Mouse (Mus musculus) liver, embryonic 12.5 days (tissue): ENCODE results near the gene Tmco5. TPM values are rescaled to one million over a fixed set of nuclear protein-coding genes. Genes with fewer than 3 reads are reported as not detected.

Experiments used
- ATAC-seq: fragments of 200-750 bp; cut with Nextera tagmentation; 2 replicates; pipeline ENCODE4 v1.8.0; 2017; ENCODE audit warnings: moderate number of reproducible peaks, mild to moderate bottlenecking, moderate library complexity
- H3K27ac ChIP-seq: fragments of 300-500 bp; sonication (generic); 2 replicates; pipeline ENCODE4 v1.5.1; 2016; ENCODE audit warnings: mild to moderate bottlenecking
- H3K27me3 ChIP-seq: fragments of 300-500 bp; sonication (generic); replicated peaks from 2 replicates; pipeline ENCODE4 v1.6.1; 2016; ENCODE audit warnings: mild to moderate bottlenecking, moderate library complexity
- H3K36me3 ChIP-seq: fragments of 300-500 bp; sonication (generic); 2 replicates; pipeline ENCODE4 v1.6.1; 2016; ENCODE audit warnings: mild to moderate bottlenecking, moderate library complexity
- H3K4me1 ChIP-seq: fragments of 300-500 bp; sonication (generic); 2 replicates; pipeline ENCODE4 v1.6.1; 2016
- H3K4me2 ChIP-seq: fragments of 300-500 bp; sonication (generic); 2 replicates; pipeline ENCODE4 v1.6.1; 2016; ENCODE audit warnings: mild to moderate bottlenecking, moderate library complexity
- H3K4me3 ChIP-seq: fragments of 300-500 bp; sonication (generic); 2 replicates; pipeline ENCODE4 v1.5.1; 2016; ENCODE audit warnings: mild to moderate bottlenecking, moderate library complexity
- H3K9ac ChIP-seq: fragments of 300-500 bp; sonication (generic); 2 replicates; pipeline ENCODE4 v1.6.1; 2016; ENCODE audit warnings: mild to moderate bottlenecking, moderate library complexity
- H3K9me3 ChIP-seq: fragments of 300-500 bp; sonication (generic); replicated peaks from 2 replicates; pipeline ENCODE4 v1.6.1; 2016; ENCODE audit warnings: mild to moderate bottlenecking, moderate library complexity
- WGBS: fragments of 180-500 bp; shearing (Covaris S2); methylation state at CpG from one replicate; pipeline ENCODE4 v1.1.7; 2016; ENCODE audit not compliant: insufficient replicate concordance; 5-methylcytosine and 5-hydroxymethylcytosine counted together
- polyA plus RNA-seq: library from polyadenylated mRNA; unstranded; fragments of >200 nt; fragmentation: Nextera tagmentation; extraction: Ambion mirVana; gene quantifications from 2 replicates; pipeline ENCODE4 v1.2.1, GENCODE M21; 2016

Tmco5 gene
- polyA plus RNA-seq, 1 experiment from 2014 or later = not detected

DNA sequence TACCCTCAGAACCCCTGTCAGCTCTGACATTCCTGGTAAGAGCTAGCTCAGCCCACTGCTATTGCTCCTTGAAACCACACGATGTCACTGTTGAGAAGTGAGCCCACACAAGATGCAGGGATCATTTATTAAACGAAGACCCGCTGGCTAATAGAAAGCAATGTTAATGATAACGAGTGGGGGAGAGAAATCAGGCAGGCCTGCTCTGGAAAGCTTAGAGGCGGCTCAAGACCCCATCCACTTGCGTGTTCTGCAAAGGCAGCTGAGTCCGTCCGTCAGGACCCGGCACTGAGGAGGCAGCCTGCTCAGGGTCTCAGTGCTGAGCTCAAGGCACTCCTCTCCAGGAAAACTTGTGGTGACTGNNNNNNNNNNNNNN is 15.5 kb downstream of the Tmco5 start:
- Histone ChIP-seq H3K27ac (no peak overlapping the region), H3K27me3 (no peaks in the 10 kb centered on the region; the same call in 1 of the 2 replicates), H3K9ac (no peak overlapping the region), H3K4me3 (no peak overlapping the region), H3K36me3 (no peaks in the 10 kb centered on the region), H3K9me3 (no peaks in the 10 kb centered on the region), H3K4me1 (no peaks in the 10 kb centered on the region), H3K4me2 (peak overlapping the region; percentile 45)
- peak; percentile 32; the same call in 1 of the 2 replicates for ATAC-seq
- 3% methylated on average over 9 of the region's 9 CpGs for WGBS

DNA sequence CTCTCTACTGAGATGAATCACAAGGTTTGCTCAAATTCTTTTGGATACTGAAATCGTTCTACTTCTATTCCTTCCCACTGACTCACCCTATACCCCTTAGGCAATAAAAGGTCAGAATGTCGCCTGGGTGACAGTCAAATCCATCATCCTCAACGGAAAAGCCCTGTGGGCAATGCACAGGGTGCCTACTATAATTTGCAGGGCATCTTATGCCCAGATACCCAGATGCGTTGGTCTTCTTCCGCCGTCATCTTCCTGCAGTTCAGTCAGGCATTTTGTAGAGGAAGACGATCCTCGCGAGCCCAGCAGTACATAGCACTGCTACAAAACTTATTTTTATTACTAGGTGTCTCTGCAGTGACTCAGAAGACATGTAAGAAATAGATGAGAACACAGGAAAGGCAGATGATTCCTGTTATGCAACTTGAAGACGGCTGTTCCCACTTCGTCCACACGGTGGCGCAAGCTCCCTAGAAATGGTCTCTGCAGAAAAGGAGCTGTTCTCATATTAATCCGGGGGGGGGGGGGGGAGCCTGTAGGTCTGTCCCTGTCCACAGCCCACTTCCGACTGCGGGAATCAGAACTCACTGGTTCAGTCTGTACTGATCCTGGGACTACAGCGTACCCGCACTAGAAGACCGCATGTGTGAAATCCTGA is 21.3 kb downstream of the Tmco5 start:
- Histone ChIP-seq H3K4me3 (peak overlapping the region; percentile 21), H3K4me2 (peak overlapping the region; percentile 55), H3K9ac (no peak overlapping the region)

DNA sequence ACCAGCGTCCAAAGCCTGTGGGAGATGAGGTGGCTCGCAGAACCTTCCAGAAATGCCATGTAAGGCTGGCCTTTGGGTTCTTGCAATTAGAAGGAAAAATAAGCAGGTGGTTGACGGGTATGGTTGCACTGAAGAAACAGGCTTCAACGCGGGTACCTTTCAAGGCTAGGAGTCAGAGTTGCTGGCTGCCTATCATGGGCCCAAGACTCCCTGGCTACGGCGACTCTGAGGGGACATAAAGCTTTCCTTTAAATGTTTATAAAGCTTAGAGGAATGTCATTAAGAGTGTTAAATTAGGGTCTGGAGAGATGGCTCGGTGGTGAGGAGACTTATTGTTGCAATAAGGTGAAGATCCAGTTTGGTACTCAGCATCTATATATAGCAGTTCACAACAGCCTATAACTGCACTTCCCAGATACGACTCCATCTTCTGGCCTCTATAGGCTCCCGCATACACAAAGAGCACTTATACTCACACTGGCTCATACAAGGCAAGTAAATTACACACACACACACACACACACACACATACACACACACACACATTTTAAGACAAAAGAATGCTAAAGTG is 21.9 kb downstream of the Tmco5 start:
- no peaks in the 10 kb centered on the region for H3K27me3 ChIP-seq
- peak overlapping the region; percentile 55 for H3K4me2 ChIP-seq
- ATAC-seq = no peak
- 34% methylated on average over 10 of the region's 10 CpGs for WGBS
- no peak overlapping the region for H3K9ac ChIP-seq
- H3K27ac ChIP-seq = no peak overlapping the region
- no peaks in the 10 kb centered on the region for H3K4me1 ChIP-seq
- H3K9me3 ChIP-seq = no peaks in the 10 kb centered on the region
- H3K4me3 ChIP-seq = peak overlapping the region; percentile 21
- no peaks in the 10 kb centered on the region for H3K36me3 ChIP-seq

More for the DNA sequence above, 21.3 kb downstream of the Tmco5 start:
- H3K27ac ChIP-seq = no peak overlapping the region
- H3K27me3 ChIP-seq = no peaks in the 10 kb centered on the region
- H3K36me3 ChIP-seq = no peaks in the 10 kb centered on the region
- H3K4me1 ChIP-seq = no peaks in the 10 kb centered on the region
- no peaks in the 10 kb centered on the region for H3K9me3 ChIP-seq
- ATAC-seq = 0 out of 2 replicates have a peak, but pooled peaks have one; percentile 30
- 12% methylated on average over 19 of the region's 19 CpGs for WGBS

DNA sequence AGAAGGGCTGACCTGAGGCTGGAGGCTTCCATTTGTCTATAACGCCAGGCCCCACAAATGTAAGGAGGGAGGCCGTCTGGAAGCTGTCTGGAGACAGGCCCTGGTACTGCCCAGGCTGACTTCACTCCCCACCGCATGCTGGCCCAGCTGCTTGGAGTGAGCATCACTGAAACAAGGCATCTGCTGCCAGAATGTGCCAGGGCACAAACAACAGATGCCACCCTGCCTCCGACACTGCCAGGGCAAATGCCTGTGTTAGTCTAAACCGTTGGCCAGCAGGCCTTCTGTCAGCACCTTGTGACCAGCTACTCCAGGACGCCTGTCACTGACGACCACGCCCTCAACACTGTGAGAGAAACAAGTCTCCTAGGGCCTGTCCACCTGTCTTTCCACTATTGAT is 29.8 kb downstream of the Tmco5 start:
- H3K27ac ChIP-seq = no peak overlapping the region
- H3K27me3 ChIP-seq = no peaks in the 10 kb centered on the region
- no peaks in the 10 kb centered on the region for H3K36me3 ChIP-seq
- no peaks in the 10 kb centered on the region for H3K4me1 ChIP-seq
- H3K4me2 ChIP-seq = no peak overlapping the region
- H3K9ac ChIP-seq = no peak overlapping the region
- H3K9me3 ChIP-seq = no peaks in the 10 kb centered on the region
- no peak overlapping the region for H3K4me3 ChIP-seq
- ATAC-seq = no peak
- 68% methylated on average over 8 of the region's 8 CpGs for WGBS

DNA sequence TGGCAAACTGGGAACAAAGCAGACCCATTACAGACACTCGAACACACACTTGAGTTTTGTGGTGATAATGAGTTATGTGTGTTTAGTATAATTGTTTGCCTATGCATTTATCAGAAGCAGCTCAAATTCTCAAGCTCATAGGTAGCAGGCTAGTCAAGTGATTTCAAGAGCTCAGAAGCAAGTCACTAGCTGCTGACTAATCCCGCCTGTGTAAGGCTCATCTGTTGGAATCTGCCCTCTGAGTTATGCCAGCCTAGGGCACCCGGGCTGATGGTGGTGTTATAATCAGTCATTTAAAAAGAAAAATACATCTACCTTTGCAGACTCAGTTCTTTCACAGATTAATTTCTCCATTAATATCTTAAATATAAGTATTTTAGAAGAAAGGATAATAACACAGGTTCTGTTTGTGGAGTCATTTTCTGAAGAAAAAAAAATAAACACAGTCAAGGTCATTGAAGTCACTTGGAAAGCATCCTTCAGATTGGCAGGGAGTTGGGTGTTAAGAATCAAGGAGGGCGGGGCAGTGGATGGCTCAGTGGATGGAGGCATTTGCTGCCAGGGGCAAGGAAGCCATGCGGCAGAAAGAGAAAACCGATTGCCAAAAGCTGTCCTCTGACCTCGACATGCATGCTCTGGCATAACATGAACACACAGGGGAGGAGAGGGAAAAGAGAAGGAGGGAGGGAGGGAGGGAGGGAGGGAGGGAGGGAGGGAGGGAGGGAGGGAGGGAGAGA is 34.0 kb downstream of the Tmco5 start:
- 60% methylated on average over 7 of the region's 7 CpGs for WGBS
- Histone ChIP-seq H3K4me3 (no peak overlapping the region), H3K4me1 (no peaks in the 10 kb centered on the region), H3K27me3 (no peaks in the 10 kb centered on the region), H3K36me3 (no peaks in the 10 kb centered on the region), H3K4me2 (no peak overlapping the region), H3K27ac (no peak overlapping the region), H3K9ac (no peak overlapping the region), H3K9me3 (no peaks in the 10 kb centered on the region)
- ATAC-seq = no peak

DNA sequence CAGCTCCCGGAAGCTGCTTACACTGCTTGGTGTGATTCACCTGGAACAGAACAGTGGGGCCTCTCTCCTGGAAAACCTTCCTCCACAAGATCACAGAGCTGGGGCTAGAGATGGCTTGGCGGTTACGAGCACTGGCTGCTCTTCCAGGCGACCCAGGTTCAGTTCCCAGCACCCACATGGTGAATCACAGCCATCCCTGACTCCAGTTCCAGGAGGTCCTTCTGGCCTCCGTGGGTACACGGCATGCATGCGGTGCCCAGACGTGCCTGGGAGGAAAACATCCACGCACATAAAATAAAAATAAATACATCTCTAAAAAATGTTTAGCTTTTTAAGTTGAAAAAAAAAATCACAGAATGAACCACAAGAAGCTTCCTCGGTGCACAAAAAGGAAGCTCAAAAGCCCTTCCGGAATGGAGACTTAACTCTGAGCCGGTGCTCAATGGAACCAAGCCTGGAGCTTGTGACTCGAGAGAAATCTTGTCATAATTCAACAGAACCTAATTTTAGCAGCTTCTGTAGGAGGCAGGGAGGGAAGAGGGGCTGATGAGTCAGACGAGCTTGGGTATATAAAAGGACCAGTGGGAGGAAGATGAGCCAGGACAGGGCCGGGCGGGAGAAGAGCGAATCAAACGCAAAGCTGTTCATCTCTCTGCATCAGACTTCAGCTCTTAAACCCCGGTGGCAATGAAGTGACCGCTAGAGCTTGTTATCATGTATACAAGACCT is 35.4 kb downstream of the Tmco5 start:
- no peak overlapping the region for H3K27ac ChIP-seq
- no peaks in the 10 kb centered on the region for H3K9me3 ChIP-seq
- H3K4me3 ChIP-seq = no peak overlapping the region
- H3K27me3 ChIP-seq = no peaks in the 10 kb centered on the region
- ATAC-seq = no peak
- H3K36me3 ChIP-seq = no peaks in the 10 kb centered on the region
- no peaks in the 10 kb centered on the region for H3K4me1 ChIP-seq
- H3K9ac ChIP-seq = no peak overlapping the region
- WGBS = 65% methylated on average over 20 of the region's 20 CpGs
- no peak overlapping the region for H3K4me2 ChIP-seq

DNA sequence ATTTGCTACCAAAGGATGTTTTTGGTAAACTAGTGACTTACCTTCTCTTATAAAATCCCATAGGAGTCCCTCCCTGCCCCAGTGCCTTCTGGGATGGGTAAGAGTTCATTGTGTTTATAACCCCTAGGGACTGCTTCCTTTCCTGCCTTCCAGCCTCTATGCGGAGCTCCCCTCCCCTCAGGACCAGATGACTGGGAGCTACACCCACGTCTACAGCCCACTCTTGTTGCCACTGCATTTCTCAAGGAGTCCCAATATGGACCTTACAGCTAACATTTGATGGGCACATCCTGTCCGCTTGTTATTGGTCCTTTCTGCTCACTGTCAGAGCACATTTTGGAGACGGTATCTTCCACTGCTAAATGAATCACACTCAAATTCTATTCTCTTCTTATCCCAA is 36.1 kb downstream of the Tmco5 start:
- Histone ChIP-seq H3K36me3 (no peaks in the 10 kb centered on the region), H3K4me3 (no peak overlapping the region), H3K27ac (no peak overlapping the region), H3K4me2 (no peak overlapping the region), H3K9me3 (no peaks in the 10 kb centered on the region), H3K4me1 (no peaks in the 10 kb centered on the region), H3K9ac (no peak overlapping the region), H3K27me3 (no peaks in the 10 kb centered on the region)
- no peak for ATAC-seq
- 67% methylated on average over 4 of the region's 4 CpGs for WGBS

DNA sequence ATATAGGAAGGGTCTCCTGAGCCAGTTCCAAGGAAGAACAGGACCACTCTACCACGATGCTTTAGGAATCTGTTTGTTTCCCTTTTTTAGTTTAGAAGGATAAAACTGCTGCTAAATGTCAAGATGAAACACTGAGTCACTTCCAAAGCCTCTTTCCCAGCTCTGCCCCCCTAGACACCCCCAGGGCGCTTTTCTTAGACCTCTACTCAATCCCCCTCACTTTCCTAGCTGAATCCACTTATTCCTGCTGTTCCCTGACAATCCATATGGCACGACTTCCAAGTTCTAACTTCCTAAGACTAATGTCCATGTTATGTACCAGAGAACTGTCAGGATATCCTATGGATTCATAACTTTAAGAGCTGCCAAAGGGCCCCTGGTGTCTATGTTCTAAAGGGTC is 40.1 kb downstream of the Tmco5 start:
- Histone ChIP-seq H3K4me3 (no peak overlapping the region), H3K9me3 (0 out of 2 replicates have a peak, but pooled peaks cover 2% of the 10 kb centered on the region), H3K27me3 (no peaks in the 10 kb centered on the region), H3K27ac (no peak overlapping the region), H3K36me3 (no peaks in the 10 kb centered on the region), H3K4me2 (no peak overlapping the region), H3K9ac (no peak overlapping the region), H3K4me1 (no peaks in the 10 kb centered on the region)
- 49% methylated on average over 3 of the region's 3 CpGs for WGBS
- no peak for ATAC-seq

DNA sequence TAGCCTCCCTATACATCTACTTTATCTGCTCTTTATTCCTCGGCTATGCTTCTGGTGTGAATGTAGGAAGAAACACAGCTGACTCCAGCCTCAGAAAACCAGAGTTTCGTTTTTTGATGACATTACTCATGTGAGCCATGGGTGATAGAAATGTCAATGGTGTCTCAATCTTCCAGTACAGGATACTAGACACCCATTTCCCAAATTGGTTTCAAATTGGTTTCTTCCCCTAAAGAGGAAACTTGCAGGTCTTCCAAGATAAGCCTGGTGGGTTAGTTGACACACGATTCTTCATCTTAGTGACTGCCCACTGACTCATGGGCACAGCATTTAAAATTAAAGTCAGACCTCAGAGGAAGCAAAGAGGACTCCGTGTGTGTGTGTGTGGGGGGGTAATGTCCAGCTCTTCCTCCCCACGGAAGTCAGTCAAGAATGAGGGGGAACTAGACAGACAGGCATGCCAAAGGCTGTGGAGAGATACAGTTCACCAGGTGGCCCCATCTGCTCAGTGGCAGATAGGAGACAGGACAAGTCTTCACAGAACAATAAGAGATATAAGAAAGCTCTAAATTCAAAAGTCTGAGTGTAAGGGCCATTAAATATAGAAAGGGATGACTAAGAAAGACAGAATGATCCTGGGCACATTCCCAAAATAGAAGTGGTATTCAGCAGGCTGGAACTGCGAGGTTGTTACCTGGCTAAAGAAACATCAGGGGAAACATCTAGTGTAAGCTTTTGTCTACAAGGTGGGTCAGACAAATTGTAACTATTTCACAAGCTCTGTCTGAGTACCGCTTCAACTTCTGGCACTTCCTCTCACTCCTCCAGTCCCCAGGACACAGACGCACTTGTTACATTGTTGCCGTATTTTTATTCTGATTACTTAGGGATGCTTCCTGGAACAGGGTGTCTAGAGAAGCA is 44.3 kb downstream of the Tmco5 start:
- Histone ChIP-seq H3K4me1 (no peaks in the 10 kb centered on the region), H3K27me3 (no peaks in the 10 kb centered on the region), H3K9me3 (0 out of 2 replicates have a peak, but pooled peaks cover 2% of the 10 kb centered on the region), H3K27ac (no peak overlapping the region), H3K36me3 (no peaks in the 10 kb centered on the region), H3K4me2 (no peak overlapping the region), H3K9ac (no peak overlapping the region), H3K4me3 (no peak overlapping the region)
- 22% methylated on average over 9 of the region's 9 CpGs for WGBS
- no peak for ATAC-seq

DNA sequence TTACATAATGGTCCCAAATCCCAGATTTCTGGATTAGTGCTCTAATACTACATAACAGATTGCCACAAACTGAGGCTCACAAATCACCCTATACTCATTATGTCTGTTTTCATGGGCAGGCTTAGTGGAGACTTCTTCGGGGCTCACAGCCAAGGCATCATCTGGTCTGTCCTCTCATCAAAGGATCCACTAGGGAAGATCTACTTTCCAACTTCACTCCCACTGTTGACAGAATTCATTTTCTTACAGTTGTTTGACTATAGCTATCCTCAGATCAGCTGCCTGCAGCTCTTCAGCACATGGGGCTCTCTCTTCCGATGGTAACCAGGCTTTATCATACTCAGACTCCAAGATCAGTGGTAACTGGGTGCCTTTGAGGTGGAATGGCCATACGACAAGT is 45.2 kb downstream of the Tmco5 start:
- no peak for ATAC-seq
- WGBS = 57% methylated on average over 3 of the region's 3 CpGs
- H3K4me3 ChIP-seq = no peak overlapping the region
- no peak overlapping the region for H3K4me2 ChIP-seq
- H3K4me1 ChIP-seq = no peaks in the 10 kb centered on the region
- no peak overlapping the region for H3K27ac ChIP-seq
- 0 out of 2 replicates have a peak, but pooled peaks cover 2% of the 10 kb centered on the region for H3K9me3 ChIP-seq
- no peaks in the 10 kb centered on the region for H3K27me3 ChIP-seq
- H3K9ac ChIP-seq = no peak overlapping the region
- H3K36me3 ChIP-seq = no peaks in the 10 kb centered on the region

DNA sequence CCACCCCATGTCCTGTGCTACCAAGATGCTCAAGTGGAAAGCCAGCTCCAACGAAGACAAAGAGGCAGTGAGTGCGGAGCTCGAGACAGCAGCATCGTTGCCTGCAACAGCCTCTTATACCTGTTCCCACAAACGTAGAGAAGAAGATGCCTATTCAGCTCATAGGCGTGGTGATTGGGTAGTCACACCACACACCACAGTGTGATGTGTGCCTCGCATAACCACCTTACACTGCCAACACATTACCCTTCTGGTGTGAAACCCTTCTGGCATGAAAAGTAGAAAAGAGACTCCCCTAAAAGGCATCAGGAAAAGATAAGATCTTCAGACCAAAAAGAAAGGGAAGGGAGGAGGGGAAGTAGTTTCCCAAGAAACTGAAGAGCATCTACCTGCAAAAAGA is 45.8 kb downstream of the Tmco5 start:
- Histone ChIP-seq H3K9me3 (0 out of 2 replicates have a peak, but pooled peaks cover 2% of the 10 kb centered on the region), H3K27ac (no peak overlapping the region), H3K4me1 (no peaks in the 10 kb centered on the region), H3K9ac (no peak overlapping the region), H3K4me2 (no peak overlapping the region), H3K27me3 (no peaks in the 10 kb centered on the region), H3K36me3 (no peaks in the 10 kb centered on the region), H3K4me3 (no peak overlapping the region)
- WGBS = 74% methylated on average over 7 of the region's 7 CpGs
- no peak for ATAC-seq
